Mouse (Mus musculus) colon, adult 2 months (tissue): ENCODE measurements around the gene Bdnf. TPM values are rescaled to one million over a fixed set of nuclear protein-coding genes. Genes with fewer than 3 reads are reported as not detected.

Experiments used
- polyA plus RNA-seq: library from polyadenylated mRNA; depleted of rRNA; stranded (reverse); fragments of >200 nt; gene quantifications from 2 replicates; pipeline ENCODE4 v1.2.3, GENCODE M21; 2012; rRNA removed

Gene Bdnf
- polyA plus RNA-seq = 0.09 and 0.31 TPM in 2 replicates

GRCm38 (mm10) chr2:109674532-109674931 lies at the start of gene Bdnf:
Gene Bdnf (plus strand): TSS chr2:109674700.

Other genes starting within 250 kb of the Bdnf start
- 6.3 and 6.9 TPM in 2 replicates for gene Lin7c, start 216.2 kb downstream of the Bdnf start, polyA plus RNA-seq
- gene Lgr4, start 242.9 kb downstream of the Bdnf start, polyA plus RNA-seq = 45.6 and 96.0 TPM in 2 replicates